Mouse (Mus musculus) heart, embryonic 14.5 days (tissue): ENCODE measurements around the gene Abhd11. TPM values are rescaled to one million over a fixed set of nuclear protein-coding genes. Genes with fewer than 3 reads are reported as not detected.

Experiments
- ATAC-seq: fragments of 200-750 bp; cut with Nextera tagmentation; 2 replicates; pipeline ENCODE4 v1.8.0; 2017; ENCODE audit warnings: low read depth, moderate TSS enrichment; ENCODE audit not compliant: insufficient number of reproducible peaks, insufficient read depth, low FRiP score
- H3K27ac ChIP-seq, 2 experiments: fragments of 200-500 bp in 1 of 2; fragments of 300-500 bp in 1 of 2; sonication (generic) in 1 of 2; replicated peaks in 1 of 2; 2 replicates each; pipeline ENCODE4 v1.5.1; 2012 to 2014; ENCODE audit warnings: low read depth in 2 of 2, low read length in 2 of 2, control low read depth in 1 of 2, mild to moderate bottlenecking in 1 of 2, mixed read lengths in 1 of 2; ENCODE audit not compliant: control insufficient read depth in 1 of 2, insufficient read depth in 1 of 2
- H3K27me3 ChIP-seq: fragments of 300-500 bp; sonication (generic); 2 replicates; pipeline ENCODE4 v1.6.1; 2014; ENCODE audit warnings: mild to moderate bottlenecking, low read length, control low read depth; ENCODE audit not compliant: control insufficient read depth, insufficient read depth
- H3K36me3 ChIP-seq: fragments of 300-500 bp; sonication (generic); 2 replicates; pipeline ENCODE4 v1.6.1; 2014; ENCODE audit warnings: mild to moderate bottlenecking, control low read depth, low read length, mixed read lengths; ENCODE audit not compliant: control insufficient read depth, insufficient read depth
- H3K4me1 ChIP-seq, 2 experiments: fragments of 200-500 bp in 1 of 2; fragments of 300-500 bp in 1 of 2; sonication (generic) in 1 of 2; 2 replicates each; pipeline ENCODE4 v1.6.1; 2012 to 2014; ENCODE audit warnings: low read length in 2 of 2, control low read depth in 1 of 2, mixed read lengths in 1 of 2; ENCODE audit not compliant: control insufficient read depth in 2 of 2, insufficient read depth in 2 of 2
- H3K4me2 ChIP-seq: fragments of 300-500 bp; sonication (generic); 2 replicates; pipeline ENCODE4 v1.6.1; 2014; ENCODE audit warnings: mild to moderate bottlenecking, low read length
- H3K4me3 ChIP-seq, 2 experiments: fragments of 200-500 bp in 1 of 2; fragments of 300-500 bp in 1 of 2; sonication (generic) in 1 of 2; 2 replicates each; pipeline ENCODE4 v1.5.1; 2012 to 2014; ENCODE audit warnings: low read length in 2 of 2, mild to moderate bottlenecking in 2 of 2, control low read depth in 1 of 2, low read depth in 1 of 2, moderate library complexity in 1 of 2; ENCODE audit not compliant: control insufficient read depth in 1 of 2, insufficient read depth in 1 of 2
- H3K9ac ChIP-seq: fragments of 300-500 bp; sonication (generic); 2 replicates; pipeline ENCODE4 v1.6.1; 2014; ENCODE audit warnings: mild to moderate bottlenecking, low read length
- H3K9me3 ChIP-seq: fragments of 300-500 bp; sonication (generic); 2 replicates; pipeline ENCODE4 v1.6.1; 2016; ENCODE audit warnings: low read length, control low read depth; ENCODE audit not compliant: control insufficient read depth
- WGBS: fragments of 180-500 bp; shearing (Covaris S2); extraction: QIAGEN DNeasy Blood & Tissue Kit; methylation state at CpG from one replicate; pipeline ENCODE4 v1.1.7; 2014; 5-methylcytosine and 5-hydroxymethylcytosine counted together
- polyA plus RNA-seq: library from polyadenylated mRNA; unstranded; fragments of >200 nt; fragmentation: Nextera tagmentation; extraction: Ambion mirVana; gene quantifications from 2 replicates; pipeline ENCODE4 v1.2.1, GENCODE M21; 2014

Abhd11 gene
- polyA plus RNA-seq, 1 experiment from 2014 or later: 74.9 TPM

GRCm38 (mm10) chr5:134976577-134977250, 32.2 kb upstream of the Abhd11 start:
- Histone ChIP-seq H3K4me1 (peaks cover 0 to 4% of the 10 kb centered on the region in 2 experiments; a peak in 1 of 4 replicates), H3K27ac (no peak overlapping the region), H3K36me3 (no peaks in the 10 kb centered on the region), H3K4me3 (no peak overlapping the region), H3K9me3 (no peaks in the 10 kb centered on the region), H3K9ac (no peak overlapping the region), H3K27me3 (no peaks in the 10 kb centered on the region), H3K4me2 (no peak overlapping the region)
- WGBS: 68% methylated on average over 14 of the region's 14 CpGs
- no peak for ATAC-seq

- ATAC-seq: no peak
- H3K4me3 ChIP-seq: no peak overlapping the region
- H3K9me3 ChIP-seq: no peaks in the 10 kb centered on the region
- peaks cover 0 to 4% of the 10 kb centered on the region in 2 experiments; a peak in 1 of 4 replicates for H3K4me1 ChIP-seq
- 45% methylated on average over 4 of the region's 4 CpGs for WGBS
- no peaks in the 10 kb centered on the region for H3K36me3 ChIP-seq
- no peak overlapping the region for H3K9ac ChIP-seq
- H3K27ac ChIP-seq: no peak overlapping the region
- no peaks in the 10 kb centered on the region for H3K27me3 ChIP-seq
- H3K4me2 ChIP-seq: no peak overlapping the region
These were observed 31.1 kb upstream of the Abhd11 start for GRCm38 (mm10) chr5:134977837-134978236.

GRCm38 (mm10) chr5:134981149-134981548, 27.8 kb upstream of the Abhd11 start:
- WGBS: 43% methylated on average over 10 of the region's 10 CpGs
- no peak for ATAC-seq
- Histone ChIP-seq H3K9ac (no peak overlapping the region), H3K36me3 (no peaks in the 10 kb centered on the region), H3K4me2 (no peak overlapping the region), H3K9me3 (no peaks in the 10 kb centered on the region), H3K4me3 (no peak overlapping the region), H3K4me1 (peaks cover 0 to 3% of the 10 kb centered on the region in 2 experiments; a peak in 1 of 4 replicates), H3K27me3 (peaks cover 19% of the 10 kb centered on the region), H3K27ac (no peak overlapping the region)

- Histone ChIP-seq H3K4me1 (peaks cover 0 to 12% of the 10 kb centered on the region in 2 experiments; a peak in 2 of 4 replicates), H3K27me3 (peaks cover 39% of the 10 kb centered on the region), H3K27ac (no peak overlapping the region), H3K36me3 (no peaks in the 10 kb centered on the region), H3K4me2 (no peak overlapping the region), H3K4me3 (no peak overlapping the region), H3K9ac (no peak overlapping the region), H3K9me3 (no peaks in the 10 kb centered on the region)
- WGBS: 85% methylated on average over 1 of the region's 1 CpGs
- no peak for ATAC-seq
These were observed 25.8 kb upstream of the Abhd11 start for GRCm38 (mm10) chr5:134983111-134983510.

- no peaks in the 10 kb centered on the region for H3K36me3 ChIP-seq
- no peak for ATAC-seq
- WGBS: 42% methylated on average over 3 of the region's 3 CpGs
- H3K9me3 ChIP-seq: no peaks in the 10 kb centered on the region
- no peak overlapping the region for H3K27ac ChIP-seq
- H3K4me1 ChIP-seq: peaks cover 0 to 12% of the 10 kb centered on the region in 2 experiments; a peak in 2 of 4 replicates
- H3K9ac ChIP-seq: no peak overlapping the region
- H3K27me3 ChIP-seq: peaks cover 45% of the 10 kb centered on the region
- no peak overlapping the region for H3K4me3 ChIP-seq
- H3K4me2 ChIP-seq: no peak overlapping the region
These were observed 25.2 kb upstream of the Abhd11 start for GRCm38 (mm10) chr5:134983771-134984170.

DNA sequence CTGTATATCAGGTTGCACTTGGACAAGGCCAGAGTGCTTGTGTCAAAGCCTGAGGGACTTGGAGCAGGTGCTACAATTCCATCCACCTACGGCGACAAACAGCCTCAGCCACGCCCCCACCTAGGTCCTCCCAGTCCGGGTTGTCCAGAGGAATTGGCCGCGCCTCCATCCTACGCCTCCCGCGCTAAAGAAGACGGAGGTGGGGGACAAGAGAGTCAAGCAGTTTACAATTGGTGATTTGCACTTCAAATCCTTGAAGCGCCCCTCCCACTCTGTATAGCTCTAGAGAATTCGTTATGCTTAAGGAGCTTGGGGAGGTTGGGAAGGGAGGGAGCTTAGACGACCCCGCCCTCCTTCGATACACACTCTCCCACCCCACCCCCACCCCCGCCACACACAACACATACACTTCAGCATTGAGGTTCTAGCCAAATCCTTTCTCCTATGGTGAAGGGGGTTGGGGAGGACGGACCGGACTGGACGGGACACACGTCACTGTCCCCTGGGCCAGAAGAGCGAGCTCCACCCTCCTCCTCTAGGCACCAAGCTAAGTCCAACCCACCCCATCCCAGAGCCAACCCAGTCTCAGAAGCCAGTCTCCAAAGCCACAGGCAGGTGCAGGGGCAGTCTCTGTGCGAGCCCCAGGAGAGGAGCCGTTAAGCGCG, 23.2 kb upstream of the Abhd11 start, which contains the start of gene Cldn3:
Cldn3 (plus strand) TSS at position 582 of the 665 bp plus-strand sequence.
- H3K9me3 ChIP-seq: no peaks in the 10 kb centered on the region
- H3K4me3 ChIP-seq: peak within 1 kb of the TSS; percentile 7 to 33
- peaks cover 48% of the 10 kb centered on the region for H3K27me3 ChIP-seq
- peak within 1 kb of the TSS; percentile 60 for H3K4me2 ChIP-seq
- H3K36me3 ChIP-seq: no peaks in the 10 kb centered on the region
- ATAC-seq: no peak
- peaks cover 0 to 12% of the 10 kb centered on the region in 2 experiments; a peak in 2 of 4 replicates for H3K4me1 ChIP-seq
- under 1% methylated on average over 25 of the region's 25 CpGs for WGBS
- peak within 1 kb of the TSS; percentile 18 for H3K9ac ChIP-seq
- no peak within 1 kb of the TSS for H3K27ac ChIP-seq

- no peak for ATAC-seq
- H3K4me1 ChIP-seq: peaks cover 0 to 12% of the 10 kb centered on the region in 2 experiments; a peak in 2 of 4 replicates
- H3K27ac ChIP-seq: no peak overlapping the region
- H3K36me3 ChIP-seq: no peaks in the 10 kb centered on the region
- H3K9me3 ChIP-seq: no peaks in the 10 kb centered on the region
- H3K27me3 ChIP-seq: peaks cover 48% of the 10 kb centered on the region
- peak overlapping the region; percentile 60 for H3K4me2 ChIP-seq
- H3K9ac ChIP-seq: peak overlapping the region; percentile 18
- 6% methylated on average over 79 of the region's 79 CpGs for WGBS
- H3K4me3 ChIP-seq: peak overlapping the region; percentile 7 to 33
These were observed 22.4 kb upstream of the Abhd11 start for GRCm38 (mm10) chr5:134986298-134987268.
